Mouse (Mus musculus): ENCODE results near the gene Clrn3.

- TF ChIP-seq CTCF (IDR thresholded peaks at IDR 0.05; ENCODE audit: control insufficient read depth, insufficient read depth, low read length) (no peak), POLR2A (IDR thresholded peaks at IDR 0.05; ENCODE audit: borderline replicate concordance, control insufficient read depth, low read depth, low read length) (no peak)
Observed at GRCm38 (mm10) chr7:135483751-135484150, 44.7 kb downstream of the Clrn3 start.
